Mouse (Mus musculus) hindbrain, embryonic 11.5 days (tissue): ENCODE results near the gene Actg1. TPM values are rescaled to one million over a fixed set of nuclear protein-coding genes. Genes with fewer than 3 reads are reported as not detected.

ENCODE experiments used
- ATAC-seq: fragments of 200-750 bp; cut with Nextera tagmentation; 2 replicates; pipeline ENCODE4 v1.8.0; 2017; ENCODE audit warnings: mild to moderate bottlenecking, moderate TSS enrichment, moderate library complexity; ENCODE audit not compliant: low FRiP score
- DNase-seq: peaks from one replicate; pipeline ENCODE4 v3.0.0-alpha.2; 2015; ENCODE audit warnings: low spot score
- H3K27ac ChIP-seq: fragments of 300-500 bp; sonication (generic); 2 replicates; pipeline ENCODE4 v1.5.1; 2014; ENCODE audit warnings: mild to moderate bottlenecking, low read depth, low read length
- H3K27me3 ChIP-seq: fragments of 300-500 bp; sonication (generic); 2 replicates; pipeline ENCODE4 v1.6.1; 2014; ENCODE audit warnings: mild to moderate bottlenecking, low read length, moderate library complexity, mixed read lengths; ENCODE audit not compliant: control insufficient read depth, insufficient read depth
- H3K36me3 ChIP-seq: fragments of 300-500 bp; sonication (generic); 2 replicates; pipeline ENCODE4 v1.6.1; 2014; ENCODE audit warnings: mild to moderate bottlenecking, low read length, moderate library complexity, mixed read lengths; ENCODE audit not compliant: control insufficient read depth, insufficient read depth
- H3K4me1 ChIP-seq: fragments of 300-500 bp; sonication (generic); replicated peaks from 2 replicates; pipeline ENCODE4 v1.6.1; 2014; ENCODE audit warnings: low read length, mixed read lengths; ENCODE audit not compliant: control insufficient read depth, insufficient read depth
- H3K4me2 ChIP-seq: fragments of 300-500 bp; sonication (generic); replicated peaks from 2 replicates; pipeline ENCODE4 v1.6.1; 2014; ENCODE audit warnings: mild to moderate bottlenecking, low read depth, low read length
- H3K4me3 ChIP-seq: fragments of 300-500 bp; sonication (generic); 2 replicates; pipeline ENCODE4 v1.5.1; 2014; ENCODE audit warnings: low read depth, low read length
- H3K9ac ChIP-seq: fragments of 300-500 bp; sonication (generic); 2 replicates; pipeline ENCODE4 v1.6.1; 2014; ENCODE audit warnings: low read depth, low read length
- H3K9me3 ChIP-seq: fragments of 300-500 bp; sonication (generic); 2 replicates; pipeline ENCODE4 v1.6.1; 2016; ENCODE audit warnings: low read length; ENCODE audit not compliant: control insufficient read depth
- WGBS: fragments of 180-500 bp; shearing (Covaris S2); extraction: QIAGEN DNeasy Blood & Tissue Kit; methylation state at CpG from one replicate; pipeline ENCODE4 v1.1.7; 2014; 5-methylcytosine and 5-hydroxymethylcytosine counted together
- polyA plus RNA-seq: library from polyadenylated mRNA; unstranded; fragments of >200 nt; fragmentation: Nextera tagmentation; extraction: Ambion mirVana; gene quantifications from 2 replicates; pipeline ENCODE4 v1.2.1, GENCODE M21; 2014

Gene Actg1
- polyA plus RNA-seq, 1 experiment from 2014 or later = 3,592 TPM

DNA sequence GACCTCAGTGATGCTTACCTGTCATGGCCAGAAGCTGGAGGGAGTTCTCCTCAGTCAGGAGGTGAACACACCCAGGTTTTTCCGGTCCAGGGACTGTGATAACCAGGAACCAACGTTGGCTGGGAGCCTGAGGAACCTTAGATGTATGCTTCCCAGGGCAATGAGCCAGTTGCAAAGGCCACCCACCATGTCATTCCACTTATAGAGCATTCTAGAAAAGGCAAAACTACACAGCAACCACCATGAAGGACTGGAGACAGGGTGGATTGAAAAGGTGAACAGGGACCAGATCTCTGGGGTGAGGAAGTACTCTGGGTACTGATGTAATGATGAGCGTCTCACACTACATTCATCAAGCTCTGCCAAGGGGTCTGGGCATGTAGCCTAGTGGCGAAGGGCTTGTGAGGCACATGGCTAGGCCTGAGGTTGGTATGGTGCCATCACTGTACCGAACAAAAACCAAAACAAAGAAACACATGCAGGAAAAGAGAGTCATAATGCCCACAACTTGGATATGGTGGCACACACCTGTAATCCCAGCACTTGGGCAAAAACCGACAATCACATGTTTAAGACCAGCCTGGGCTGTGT lies 12.8 kb downstream of the Actg1 start:
- Histone ChIP-seq H3K27me3 (no peaks in the 10 kb centered on the region), H3K4me2 (no peak overlapping the region), H3K9ac (no peak overlapping the region), H3K9me3 (no peaks in the 10 kb centered on the region), H3K27ac (no peak overlapping the region), H3K4me3 (no peak overlapping the region), H3K36me3 (no peaks in the 10 kb centered on the region), H3K4me1 (no peaks in the 10 kb centered on the region)
- ATAC-seq (no peak), DNase-seq (no peak)
- 85% methylated on average over 6 of the region's 6 CpGs for WGBS

DNA sequence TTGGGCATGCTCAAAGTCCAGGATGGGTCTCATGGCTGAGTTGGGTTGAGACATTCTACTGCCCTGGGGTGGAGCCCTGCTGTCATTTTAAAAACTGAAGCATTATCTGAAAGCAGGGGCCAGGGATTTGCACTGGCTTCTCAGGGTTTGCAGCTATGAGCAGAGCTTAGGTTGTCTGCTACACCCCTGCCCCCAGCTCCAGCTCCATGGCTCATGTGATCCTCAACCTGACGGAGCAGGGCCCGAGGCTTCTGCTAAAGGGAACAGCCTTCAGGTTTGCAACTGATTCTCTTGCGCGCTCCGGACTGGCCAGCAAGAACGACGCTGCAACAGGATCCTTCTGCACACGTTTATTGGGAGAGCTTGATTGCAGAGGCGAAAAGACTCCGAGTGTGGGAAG lies 28.2 kb downstream of the Actg1 start:
- Histone ChIP-seq H3K27ac (no peak overlapping the region), H3K36me3 (no peaks in the 10 kb centered on the region), H3K4me2 (no peak overlapping the region), H3K9me3 (no peaks in the 10 kb centered on the region), H3K4me3 (no peak overlapping the region), H3K27me3 (no peaks in the 10 kb centered on the region), H3K9ac (no peak overlapping the region), H3K4me1 (peaks cover 6% of the 10 kb centered on the region)
- ATAC-seq (no peak), DNase-seq (no peak)
- WGBS = 97% methylated on average over 10 of the region's 10 CpGs

DNA sequence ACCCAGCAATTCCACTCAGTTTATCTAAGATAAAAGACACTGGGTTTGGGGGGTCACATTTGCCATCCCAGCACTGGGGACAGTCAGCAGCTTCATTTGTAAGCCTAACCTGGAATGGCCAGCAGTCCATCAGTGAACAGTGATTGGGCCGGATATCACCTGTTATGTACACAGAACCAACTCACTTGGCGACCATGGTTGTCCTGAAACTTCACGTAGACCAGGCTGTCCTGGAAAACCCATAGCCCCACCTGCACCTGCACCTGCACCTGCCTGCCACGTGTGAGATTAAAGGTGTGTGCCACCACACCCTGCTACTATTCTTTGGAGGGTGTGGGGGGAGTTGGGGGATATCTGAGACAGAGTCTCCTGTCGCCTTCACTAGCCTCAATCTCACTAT lies 29.0 kb downstream of the Actg1 start:
- no peak overlapping the region for H3K4me2 ChIP-seq
- WGBS = 95% methylated on average over 5 of the region's 5 CpGs
- no peaks in the 10 kb centered on the region for H3K9me3 ChIP-seq
- H3K9ac ChIP-seq = no peak overlapping the region
- DNase-seq = no peak
- no peak overlapping the region for H3K27ac ChIP-seq
- H3K36me3 ChIP-seq = no peaks in the 10 kb centered on the region
- peaks cover 12% of the 10 kb centered on the region for H3K4me1 ChIP-seq
- no peak overlapping the region for H3K4me3 ChIP-seq
- no peaks in the 10 kb centered on the region for H3K27me3 ChIP-seq
- no peak for ATAC-seq

DNA sequence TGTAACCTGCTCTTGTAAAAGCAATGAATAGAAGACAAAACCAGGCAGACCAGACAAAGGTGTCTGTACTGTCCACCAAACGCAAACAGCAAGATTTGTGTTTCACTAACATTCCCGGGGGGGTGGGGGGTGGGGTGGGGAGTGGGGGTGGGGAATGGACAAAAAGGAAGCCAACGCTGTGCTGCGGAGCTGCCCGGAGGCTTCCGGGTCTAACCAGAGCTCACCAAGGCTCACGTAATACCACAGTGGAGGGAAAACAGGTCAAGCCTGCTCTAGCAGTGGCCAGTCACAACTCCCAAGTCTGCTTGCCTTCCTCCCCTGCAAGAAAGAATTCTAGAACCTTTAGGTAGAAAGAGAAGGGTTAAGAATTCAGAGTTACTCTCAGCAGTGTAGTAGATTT lies 30.9 kb downstream of the Actg1 start:
- H3K9ac ChIP-seq = no peak overlapping the region
- no peaks in the 10 kb centered on the region for H3K36me3 ChIP-seq
- H3K4me3 ChIP-seq = no peak overlapping the region
- ATAC-seq = no peak
- H3K4me1 ChIP-seq = peaks cover 12% of the 10 kb centered on the region
- 57% methylated on average over 7 of the region's 7 CpGs for WGBS
- no peaks in the 10 kb centered on the region for H3K27me3 ChIP-seq
- H3K27ac ChIP-seq = peak overlapping the region; percentile 30; the same call in 1 of the 2 replicates
- no peaks in the 10 kb centered on the region for H3K9me3 ChIP-seq
- no peak for DNase-seq
- no peak overlapping the region; the same call in 1 of the 2 replicates for H3K4me2 ChIP-seq

DNA sequence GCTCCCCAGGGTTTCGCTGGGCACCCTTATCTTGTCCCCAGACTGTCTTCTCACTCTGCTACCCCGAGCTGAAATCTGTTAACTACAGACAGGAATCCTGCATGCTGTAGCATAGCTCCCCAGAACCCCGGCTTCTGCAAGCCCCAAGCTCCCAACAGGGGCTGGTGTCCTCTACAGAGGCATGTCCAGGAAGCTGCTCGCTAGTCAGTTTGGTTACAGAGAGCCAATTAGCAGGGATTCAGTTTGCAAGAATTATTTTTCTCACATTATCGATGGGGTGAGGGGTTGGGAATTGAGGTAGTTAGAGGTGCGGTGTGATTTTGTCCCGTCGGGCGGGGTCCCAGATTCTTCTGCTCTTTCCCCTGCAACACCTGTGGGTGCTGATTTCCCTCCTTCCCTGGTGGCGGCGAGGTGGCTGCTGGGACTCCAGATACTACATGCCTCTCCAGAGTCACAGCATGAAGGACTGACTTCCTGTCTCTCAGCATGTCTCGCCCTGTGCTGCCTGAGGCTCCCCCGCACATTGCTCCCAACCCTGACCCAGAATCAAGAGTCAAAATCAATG lies 31.6 kb downstream of the Actg1 start:
- ATAC-seq (no peak), DNase-seq (peak; percentile 12)
- 29% methylated on average over 13 of the region's 13 CpGs for WGBS
- Histone ChIP-seq H3K4me2 (peak overlapping the region; percentile 98), H3K9me3 (no peaks in the 10 kb centered on the region), H3K27me3 (no peaks in the 10 kb centered on the region), H3K9ac (peak overlapping the region; percentile 91), H3K4me1 (peaks cover 13% of the 10 kb centered on the region), H3K36me3 (no peaks in the 10 kb centered on the region), H3K27ac (peak overlapping the region; percentile 97), H3K4me3 (peak overlapping the region; percentile 49)

DNA sequence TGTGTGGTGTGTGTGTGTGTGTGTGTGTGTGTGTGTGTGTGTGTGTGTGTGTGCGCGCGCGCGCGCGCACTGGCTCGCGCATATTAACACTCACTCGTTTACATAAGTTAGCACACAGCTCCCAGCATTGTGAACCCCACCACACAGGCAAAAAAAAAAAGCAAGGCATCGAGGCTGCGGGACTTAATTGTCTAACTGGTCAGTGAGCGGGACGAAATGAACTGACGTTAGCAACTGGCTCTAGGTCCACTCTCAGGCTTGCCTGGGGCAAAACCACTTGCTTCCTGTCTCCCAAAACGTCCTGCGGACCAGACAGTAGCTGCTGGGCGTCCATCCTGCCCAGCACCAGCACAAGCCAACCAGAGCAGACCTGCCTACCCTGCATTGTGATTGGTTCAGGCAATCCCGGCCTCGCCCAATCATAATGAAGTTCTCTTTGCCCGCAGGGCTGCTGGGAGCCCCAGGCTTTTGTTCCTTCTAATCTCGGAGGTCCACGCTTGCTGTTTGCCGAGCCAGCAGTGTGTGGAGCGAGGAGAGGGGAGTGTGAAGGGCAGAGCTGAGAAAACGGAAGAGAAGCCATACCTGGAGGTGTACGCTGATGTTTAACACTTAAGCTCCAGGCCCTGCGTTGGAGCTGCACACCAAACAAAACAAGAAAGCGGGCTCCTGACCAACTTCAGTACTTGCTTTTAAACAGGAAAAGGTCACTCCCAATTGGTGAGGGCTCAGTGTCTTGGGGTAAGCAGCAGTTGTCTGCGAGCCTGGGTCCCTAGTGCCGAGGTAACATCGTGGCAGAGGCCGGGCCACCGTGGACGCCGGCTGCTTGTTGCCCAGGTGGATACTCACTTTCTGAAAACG lies 32.3 kb downstream of the Actg1 start:
- Histone ChIP-seq H3K9ac (peak overlapping the region; percentile 91), H3K4me2 (peak overlapping the region; percentile 98), H3K9me3 (no peaks in the 10 kb centered on the region), H3K27me3 (no peaks in the 10 kb centered on the region), H3K4me1 (peaks cover 18% of the 10 kb centered on the region), H3K36me3 (no peaks in the 10 kb centered on the region), H3K27ac (peak overlapping the region; percentile 97), H3K4me3 (peak overlapping the region; percentile 49)
- ATAC-seq (peak; percentile 95), DNase-seq (peak; percentile 92)
- WGBS = 4% methylated on average over 37 of the region's 37 CpGs

DNA sequence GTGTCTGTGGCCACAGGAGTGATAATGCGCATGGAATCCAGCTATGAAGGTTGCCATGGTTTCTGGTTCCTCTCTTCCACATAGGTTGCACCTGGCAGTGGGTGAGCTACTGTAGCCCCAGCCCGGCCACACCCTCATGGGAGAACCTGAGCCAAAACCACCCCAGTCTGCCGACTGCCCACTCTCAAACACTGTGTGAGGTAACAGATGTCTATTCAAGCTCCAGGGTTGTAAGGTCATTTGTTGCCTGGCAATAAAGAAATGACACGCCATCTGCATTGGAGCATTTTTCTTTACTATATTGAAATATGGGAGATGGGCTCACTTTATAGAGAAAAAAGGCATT lies 33.0 kb downstream of the Actg1 start:
- ATAC-seq (no peak), DNase-seq (peak; percentile 54)
- Histone ChIP-seq H3K4me2 (peak overlapping the region; percentile 98), H3K4me3 (peak overlapping the region; percentile 49), H3K9ac (peak overlapping the region; percentile 91), H3K4me1 (peaks cover 18% of the 10 kb centered on the region), H3K27me3 (no peaks in the 10 kb centered on the region), H3K9me3 (no peaks in the 10 kb centered on the region), H3K36me3 (no peaks in the 10 kb centered on the region), H3K27ac (peak overlapping the region; percentile 97)
- 26% methylated on average over 4 of the region's 4 CpGs for WGBS

DNA sequence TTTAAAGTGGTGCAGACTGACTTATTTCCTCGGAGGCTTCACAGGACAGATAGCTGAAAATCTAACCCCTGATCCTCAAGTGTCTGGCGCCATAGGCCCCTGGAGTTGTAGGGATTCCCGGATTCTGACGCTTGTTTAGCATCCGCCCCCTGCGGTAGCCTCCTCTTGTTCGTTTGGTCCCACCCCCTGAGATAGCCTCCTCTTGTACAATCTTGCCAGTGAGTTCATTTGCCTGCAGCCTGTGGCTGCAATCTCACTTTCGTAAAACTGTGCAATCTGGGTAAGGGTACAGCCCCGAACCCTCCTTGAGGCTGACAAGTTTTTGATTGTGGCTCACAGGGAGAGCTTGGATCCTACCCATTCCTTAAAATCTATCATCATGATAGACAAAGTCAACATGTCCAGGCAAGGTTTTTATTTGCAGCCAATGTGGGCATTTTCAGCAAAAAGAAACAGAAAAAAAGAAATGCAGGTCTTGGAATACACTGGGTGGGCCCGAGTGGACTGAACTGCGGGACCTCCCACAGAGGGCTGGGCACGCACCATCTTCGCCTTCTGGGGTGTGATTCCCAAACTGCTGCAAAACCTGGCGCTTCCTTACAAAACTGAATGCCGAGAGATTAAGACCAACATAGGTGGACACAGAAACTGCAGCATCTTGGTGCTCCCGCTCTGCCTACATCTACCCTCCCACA lies 33.5 kb downstream of the Actg1 start:
- DNase-seq = no peak

More for the DNA sequence above, 33.5 kb downstream of the Actg1 start:
- Histone ChIP-seq H3K27me3 (no peaks in the 10 kb centered on the region), H3K4me2 (peak overlapping the region; percentile 98), H3K9ac (peak overlapping the region; percentile 44), H3K4me1 (peaks cover 18% of the 10 kb centered on the region), H3K27ac (peak overlapping the region; percentile 97), H3K4me3 (no peak overlapping the region; the same call in 1 of the 2 replicates), H3K36me3 (no peaks in the 10 kb centered on the region), H3K9me3 (no peaks in the 10 kb centered on the region)
- ATAC-seq = no peak
- 37% methylated on average over 16 of the region's 16 CpGs for whole genome bisulfite sequencing
